Mouse (Mus musculus) limb, embryonic 14.5 days (tissue): ENCODE data around the gene Slfn3. TPM values are rescaled to one million over a fixed set of nuclear protein-coding genes. Genes with fewer than 3 reads are reported as not detected.
"Not testable (repeated sequence)": the region's sequence is repeated elsewhere in the genome, so short reads cannot be mapped to it uniquely, and the experiment has no call there.

ENCODE experiments used
- ATAC-seq: fragments of 200-750 bp; cut with Nextera tagmentation; 2 replicates; pipeline ENCODE4 v1.8.0; 2017; ENCODE audit warnings: low read depth, moderate number of reproducible peaks, moderate TSS enrichment; ENCODE audit not compliant: low FRiP score
- DNase-seq: peaks from one replicate; pipeline ENCODE4 v3.0.0-alpha.2; 2015; ENCODE audit warnings: low spot score
- H3K27ac ChIP-seq: fragments of 300-500 bp; sonication (generic); replicated peaks from 2 replicates; pipeline ENCODE4 v1.5.1; 2014; ENCODE audit warnings: low read depth, mild to moderate bottlenecking, low read length, moderate library complexity, mixed read lengths
- H3K27me3 ChIP-seq: fragments of 300-500 bp; sonication (generic); 2 replicates; pipeline ENCODE4 v1.6.1; 2014; ENCODE audit warnings: low read length, mixed read lengths; ENCODE audit not compliant: control insufficient read depth, insufficient read depth
- H3K36me3 ChIP-seq: fragments of 300-500 bp; sonication (generic); 2 replicates; pipeline ENCODE4 v1.6.1; 2014; ENCODE audit warnings: mild to moderate bottlenecking, low read length, moderate library complexity, mixed read lengths; ENCODE audit not compliant: control insufficient read depth, insufficient read depth
- H3K4me1 ChIP-seq: fragments of 300-500 bp; sonication (generic); 2 replicates; pipeline ENCODE4 v1.6.1; 2014; ENCODE audit warnings: antibody characterized with exemption, low read length, mixed read lengths; ENCODE audit not compliant: control insufficient read depth, insufficient read depth
- H3K4me2 ChIP-seq: fragments of 300-500 bp; sonication (generic); replicated peaks from 2 replicates; pipeline ENCODE4 v1.6.1; 2014; ENCODE audit warnings: low read depth, mild to moderate bottlenecking, low read length, moderate library complexity; ENCODE audit not compliant: severe bottlenecking
- H3K4me3 ChIP-seq: fragments of 300-500 bp; sonication (generic); replicated peaks from 2 replicates; pipeline ENCODE4 v1.5.1; 2014; ENCODE audit warnings: low read length
- H3K9ac ChIP-seq: fragments of 300-500 bp; sonication (generic); 2 replicates; pipeline ENCODE4 v1.6.1; 2014; ENCODE audit warnings: mild to moderate bottlenecking, low read depth, low read length, moderate library complexity; ENCODE audit not compliant: severe bottlenecking
- H3K9me3 ChIP-seq: fragments of 300-500 bp; sonication (generic); 2 replicates; pipeline ENCODE4 v1.6.1; 2016; ENCODE audit warnings: low read length; ENCODE audit not compliant: control insufficient read depth
- POLR2A ChIP-seq: fragments of 200-500 bp; IDR thresholded peaks from 2 replicates; pipeline ENCODE4 v1.8.0; 2012; ENCODE audit warnings: inconsistent platforms, mild to moderate bottlenecking, moderate library complexity, borderline replicate concordance; ENCODE audit not compliant: insufficient read depth, insufficient read length; ENCODE audit errors: extremely low read depth
- WGBS: fragments of 180-500 bp; shearing (Covaris S2); extraction: QIAGEN DNeasy Blood & Tissue Kit; methylation state at CpG from one replicate; pipeline ENCODE4 v1.1.7; 2014; 5-methylcytosine and 5-hydroxymethylcytosine counted together
- polyA plus RNA-seq, 2 experiments: library from polyadenylated mRNA; depleted of rRNA in 1 of 2; stranded (reverse) in 1 of 2; unstranded in 1 of 2; fragments of >200 nt; fragmentation: Nextera tagmentation in 1 of 2; extraction: Ambion mirVana in 1 of 2; gene quantifications; 2 replicates each; pipeline versions ENCODE4 v1.2.1 to v1.2.3; 2012 to 2014

The Slfn3 gene
- polyA plus RNA-seq, 2 experiments, result 0.87 to 0.89 TPM

DNA sequence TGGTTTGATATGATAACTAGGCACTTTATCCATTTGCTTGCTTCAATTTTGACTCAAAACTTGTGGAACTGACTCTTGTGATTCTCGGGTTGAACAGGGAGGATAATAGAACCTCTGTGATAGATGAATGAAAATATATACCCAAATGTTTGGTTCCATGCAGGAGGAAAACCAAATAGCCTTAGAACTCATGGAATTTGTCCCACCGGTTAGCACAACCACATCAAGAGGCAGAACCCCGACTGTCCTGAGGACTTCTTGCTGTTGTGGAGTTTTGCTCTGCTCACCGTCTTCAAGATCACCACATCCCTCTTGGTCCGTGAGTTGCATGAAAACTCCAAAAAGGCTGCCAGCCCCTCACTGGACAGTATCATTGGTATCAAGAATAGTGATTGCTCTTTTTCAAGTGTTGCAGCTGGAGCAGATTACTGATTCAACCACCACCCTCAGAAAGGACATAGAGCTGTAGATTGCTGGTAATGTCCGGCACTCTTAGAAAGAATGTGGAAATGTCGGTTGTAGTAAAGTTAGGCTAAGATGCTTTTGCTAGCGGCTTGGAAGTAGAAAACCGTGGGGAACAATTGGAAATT is 34.3 kb downstream of the Slfn3 start:
- no peak for TF ChIP-seq POLR2A
- Histone ChIP-seq H3K27me3 (no peaks in the 10 kb centered on the region), H3K4me2 (no peak overlapping the region), H3K9me3 (no peaks in the 10 kb centered on the region), H3K4me3 (no peak overlapping the region), H3K4me1 (no peaks in the 10 kb centered on the region), H3K36me3 (no peaks in the 10 kb centered on the region), H3K27ac (no peak overlapping the region), H3K9ac (no peak overlapping the region)
- WGBS, result 83% methylated on average over 9 of the region's 9 CpGs
- no peak for DNase-seq
- ATAC-seq, result no peak

DNA sequence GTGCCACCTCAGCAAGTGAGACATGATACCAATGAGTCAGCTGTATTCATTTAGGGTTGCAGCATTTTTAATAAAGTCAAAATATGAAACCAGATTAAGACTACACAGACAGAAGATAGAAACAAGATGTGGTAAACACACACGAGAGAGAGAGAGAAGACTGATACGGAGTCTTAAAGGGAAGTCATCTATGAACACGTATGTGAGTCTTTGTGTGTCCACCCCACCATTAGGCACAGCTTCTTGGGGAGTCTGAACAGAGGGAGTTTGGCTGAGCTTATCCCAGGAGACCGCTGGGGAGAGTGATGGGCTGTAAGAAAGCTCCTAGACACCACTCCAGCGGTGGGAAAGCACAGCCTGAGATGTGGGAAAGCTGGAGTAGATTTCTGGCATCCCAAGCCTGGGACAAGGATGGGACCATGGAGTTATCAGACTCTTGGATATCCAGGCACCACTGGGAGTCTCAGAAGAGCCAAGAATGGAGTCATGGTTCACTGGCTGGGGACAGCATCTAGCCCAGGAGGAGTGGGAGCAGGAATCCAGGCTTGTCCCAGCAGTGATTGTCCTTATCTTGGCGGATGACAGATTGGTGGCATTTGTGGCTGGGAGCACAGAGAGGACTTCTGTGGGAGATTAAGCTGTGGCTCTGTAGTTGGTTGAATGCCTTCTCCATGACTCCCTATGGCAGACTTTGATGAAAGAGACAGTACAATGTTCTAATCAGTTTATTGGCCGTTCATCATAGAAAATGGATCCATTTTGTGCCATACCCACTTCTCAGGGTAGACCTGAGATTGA is 37.0 kb downstream of the Slfn3 start:
- Histone ChIP-seq H3K4me2 (no peak overlapping the region), H3K9ac (no peak overlapping the region), H3K9me3 (no peaks in the 10 kb centered on the region), H3K36me3 (no peaks in the 10 kb centered on the region), H3K27ac (no peak overlapping the region), H3K4me3 (no peak overlapping the region), H3K4me1 (no peaks in the 10 kb centered on the region), H3K27me3 (no peaks in the 10 kb centered on the region)
- ATAC-seq, result no peak
- no peak for DNase-seq
- no peak for TF ChIP-seq POLR2A
- WGBS, result 86% methylated on average over 7 of the region's 7 CpGs

DNA sequence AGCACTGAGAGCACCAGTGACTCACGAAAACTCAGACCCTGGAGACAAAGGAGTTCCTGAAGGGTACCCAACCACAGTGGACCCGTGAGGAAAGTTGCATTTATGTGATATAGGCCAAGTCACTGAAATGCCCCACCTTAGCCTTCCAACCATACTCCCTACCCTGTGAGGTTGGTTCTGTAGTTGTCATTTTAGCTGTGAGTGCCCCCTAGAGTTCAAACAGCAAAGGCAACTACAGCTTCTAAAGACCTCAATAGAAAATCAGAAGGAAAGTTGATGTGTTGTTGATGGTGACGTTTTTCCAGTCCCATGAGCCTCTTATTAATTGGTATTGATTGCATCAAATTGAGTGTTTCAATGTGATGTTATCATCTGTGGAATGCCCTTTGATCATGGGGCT is 39.8 kb downstream of the Slfn3 start:
- no peaks in the 10 kb centered on the region for H3K9me3 ChIP-seq
- no peak for ATAC-seq
- no peak for TF ChIP-seq POLR2A
- no peaks in the 10 kb centered on the region for H3K36me3 ChIP-seq
- no peak for DNase-seq
- H3K4me1 ChIP-seq, result no peaks in the 10 kb centered on the region
- 67% methylated on average over 3 of the region's 3 CpGs for WGBS
- no peak overlapping the region for H3K4me2 ChIP-seq
- H3K27me3 ChIP-seq, result no peaks in the 10 kb centered on the region
- no peak overlapping the region for H3K27ac ChIP-seq
- H3K4me3 ChIP-seq, result no peak overlapping the region
- no peak overlapping the region for H3K9ac ChIP-seq

DNA sequence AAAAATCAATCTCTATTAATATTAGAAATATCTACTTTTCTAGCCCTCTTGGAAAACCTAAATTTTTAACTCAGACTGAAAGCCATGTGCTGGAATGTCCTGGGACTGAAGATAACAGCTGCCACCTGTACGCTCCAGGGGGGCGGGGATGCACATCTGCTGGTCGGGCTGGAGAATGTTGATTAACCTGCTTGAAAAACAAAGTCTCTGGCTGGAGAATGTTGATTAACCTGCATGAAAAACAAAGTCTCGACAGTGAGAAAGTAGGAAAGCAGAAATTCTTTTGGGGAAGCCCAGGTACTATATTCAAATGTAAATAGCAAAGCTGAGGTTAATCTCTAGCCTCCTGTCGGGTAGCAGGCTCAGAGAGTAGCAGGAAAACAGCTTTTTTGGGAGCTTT is 42.5 kb downstream of the Slfn3 start:
- not testable (repeated sequence) for H3K4me2 ChIP-seq, H3K9me3 ChIP-seq, H3K4me3 ChIP-seq, H3K27ac ChIP-seq, DNase-seq, H3K9ac ChIP-seq, ATAC-seq, H3K27me3 ChIP-seq, H3K36me3 ChIP-seq, H3K4me1 ChIP-seq
- WGBS, result 58% methylated on average over 5 of the region's 5 CpGs

DNA sequence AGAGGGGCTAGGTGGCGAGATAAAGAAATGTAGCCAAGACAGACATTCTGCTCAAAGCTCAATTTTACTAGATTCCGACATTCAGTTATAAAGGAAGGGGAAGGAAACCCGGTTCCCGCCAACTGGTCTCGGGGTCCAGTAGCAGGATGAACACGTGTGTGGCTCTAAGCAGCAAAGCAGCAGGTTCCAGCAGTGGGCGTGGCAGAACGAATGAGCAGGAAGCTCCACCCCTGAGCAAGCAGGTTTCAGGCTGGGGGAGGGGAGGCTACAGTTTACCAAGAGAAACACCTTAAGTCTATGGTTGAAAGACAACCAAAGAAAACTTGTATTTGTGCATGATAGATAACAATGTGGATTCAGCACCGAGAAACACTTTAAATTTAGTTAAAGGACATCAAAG is 46.3 kb downstream of the Slfn3 start:
- DNase-seq, H3K27ac ChIP-seq, H3K4me1 ChIP-seq, H3K36me3 ChIP-seq, H3K27me3 ChIP-seq, H3K9ac ChIP-seq, H3K4me3 ChIP-seq, ATAC-seq, H3K9me3 ChIP-seq, H3K4me2 ChIP-seq: not testable (repeated sequence)
- whole genome bisulfite sequencing, result 74% methylated on average over 9 of the region's 9 CpGs
